Mouse (Mus musculus) myocyte (in vitro differentiated cells): ENCODE results near the gene Ube2q1.

Experiments
- CEBPB ChIP-seq: IDR thresholded peaks from 2 replicates; pipeline ENCODE4 v1.6.1; 2011; ENCODE audit warnings: mild to moderate bottlenecking, moderate library complexity; ENCODE audit not compliant: poor library complexity, insufficient read depth, severe bottlenecking
- E2F4 ChIP-seq: IDR thresholded peaks from one replicate; pipeline ENCODE4 v1.6.1; 2011; ENCODE audit warnings: mild to moderate bottlenecking, control low read depth, moderate library complexity; ENCODE audit not compliant: insufficient read depth
- MAX ChIP-seq: IDR thresholded peaks from one replicate; pipeline ENCODE4 v1.6.1; 2011; ENCODE audit warnings: low read depth, mild to moderate bottlenecking, control low read depth
- MYOD1 ChIP-seq, 3 experiments: IDR thresholded peaks; one replicate each; pipeline ENCODE4 v1.6.1; 2011; ENCODE audit warnings: control low read depth in 2 of 3, low read depth in 2 of 3, mild to moderate bottlenecking in 2 of 3, moderate library complexity in 1 of 3; ENCODE audit not compliant: insufficient read length in 2 of 3, control insufficient read depth in 1 of 3
- POLR2A ChIP-seq: IDR thresholded peaks from one replicate; pipeline ENCODE4 v1.6.1; 2011; ENCODE audit warnings: low read depth, mild to moderate bottlenecking, control low read depth, moderate library complexity; ENCODE audit not compliant: insufficient read length
- REST ChIP-seq: IDR thresholded peaks from one replicate; pipeline ENCODE4 v1.6.1; 2011; ENCODE audit warnings: mild to moderate bottlenecking, control low read depth, moderate library complexity; ENCODE audit not compliant: insufficient read depth, insufficient read length
- SRF ChIP-seq: IDR thresholded peaks from one replicate; pipeline ENCODE4 v1.6.1; 2011; ENCODE audit warnings: low read depth; ENCODE audit not compliant: control insufficient read depth, insufficient read length
- TCF12 ChIP-seq: IDR thresholded peaks from one replicate; pipeline ENCODE4 v1.6.1; 2011; ENCODE audit warnings: mild to moderate bottlenecking, control low read depth; ENCODE audit not compliant: poor library complexity, insufficient read depth, severe bottlenecking
- USF1 ChIP-seq: IDR thresholded peaks from one replicate; pipeline ENCODE4 v1.6.1; 2011; ENCODE audit warnings: low read depth, mild to moderate bottlenecking, control low read depth, moderate library complexity

- TF ChIP-seq SRF (no peak), POLR2A (no peak), MAX (no peak), CEBPB (no peak), E2F4 (no peak), TCF12 (no peak), USF1 (no peak), REST (no peak), MYOD1 (IDR thresholded peaks at IDR 0.05; ENCODE audit: control insufficient read depth in 1 of 3, insufficient read length in 2 of 3, low read depth in 2 of 3) (no peak)
Observed at GRCm38 (mm10) chr3:89814051-89814450, 40.6 kb downstream of the Ube2q1 start.
